Mouse (Mus musculus) neural tube, embryonic 15.5 days (tissue): ENCODE data around the gene Cplx2. TPM values are rescaled to one million over a fixed set of nuclear protein-coding genes. Genes with fewer than 3 reads are reported as not detected.

Source experiments
- ATAC-seq: fragments of 200-750 bp; cut with Nextera tagmentation; 2 replicates; pipeline ENCODE4 v1.8.0; 2017; ENCODE audit warnings: mild to moderate bottlenecking, moderate TSS enrichment, moderate library complexity; ENCODE audit not compliant: low FRiP score
- H3K27ac ChIP-seq: fragments of 300-500 bp; sonication (generic); replicated peaks from 2 replicates; pipeline ENCODE4 v1.5.1; 2015; ENCODE audit warnings: mild to moderate bottlenecking, inconsistent platforms
- H3K27me3 ChIP-seq: fragments of 300-500 bp; sonication (generic); replicated peaks from 2 replicates; pipeline ENCODE4 v1.6.1; 2015; ENCODE audit warnings: inconsistent platforms
- H3K36me3 ChIP-seq: fragments of 300-500 bp; sonication (generic); 2 replicates; pipeline ENCODE4 v1.6.1; 2015; ENCODE audit warnings: inconsistent platforms
- H3K4me1 ChIP-seq: fragments of 300-500 bp; sonication (generic); 2 replicates; pipeline ENCODE4 v1.6.1; 2015; ENCODE audit warnings: inconsistent platforms
- H3K4me2 ChIP-seq: fragments of 300-500 bp; sonication (generic); 2 replicates; pipeline ENCODE4 v1.6.1; 2015; ENCODE audit warnings: inconsistent platforms, mild to moderate bottlenecking, moderate library complexity
- H3K4me3 ChIP-seq: fragments of 300-500 bp; sonication (generic); replicated peaks from 2 replicates; pipeline ENCODE4 v1.5.1; 2015; ENCODE audit warnings: mild to moderate bottlenecking, inconsistent platforms
- H3K9ac ChIP-seq: fragments of 300-500 bp; sonication (generic); replicated peaks from 2 replicates; pipeline ENCODE4 v1.6.1; 2015; ENCODE audit warnings: mild to moderate bottlenecking, inconsistent platforms
- H3K9me3 ChIP-seq: fragments of 300-500 bp; sonication (generic); replicated peaks from 2 replicates; pipeline ENCODE4 v1.6.1; 2016; ENCODE audit warnings: inconsistent platforms
- WGBS: fragments of 180-500 bp; shearing (Covaris S2); methylation state at CpG from one replicate; pipeline ENCODE4 v1.1.7; 2015; ENCODE audit warnings: mixed read lengths; 5-methylcytosine and 5-hydroxymethylcytosine counted together
- polyA plus RNA-seq: library from polyadenylated mRNA; unstranded; fragments of >200 nt; fragmentation: Nextera tagmentation; extraction: Ambion mirVana; gene quantifications from 2 replicates; pipeline ENCODE4 v1.2.1, GENCODE M21; 2015

Gene Cplx2
- polyA plus RNA-seq, 1 experiment from 2014 or later, result 20.0 TPM

- Histone ChIP-seq H3K27ac (no peak overlapping the region), H3K9me3 (no peaks in the 10 kb centered on the region), H3K4me3 (no peak overlapping the region), H3K4me1 (peaks cover 1% of the 10 kb centered on the region), H3K27me3 (no peaks in the 10 kb centered on the region), H3K9ac (no peak overlapping the region), H3K4me2 (no peak overlapping the region), H3K36me3 (no peaks in the 10 kb centered on the region)
- WGBS, result 82% methylated on average over 6 of the region's 6 CpGs
- ATAC-seq, result no peak
These were observed 34.1 kb upstream of the Cplx2 start for GRCm38 (mm10) chr13:54337058-54337457.

- Histone ChIP-seq H3K4me2 (no peak overlapping the region), H3K9me3 (no peaks in the 10 kb centered on the region), H3K9ac (no peak overlapping the region), H3K27me3 (no peaks in the 10 kb centered on the region), H3K36me3 (no peaks in the 10 kb centered on the region), H3K27ac (no peak overlapping the region), H3K4me1 (no peaks in the 10 kb centered on the region), H3K4me3 (no peak overlapping the region)
- ATAC-seq, result no peak
- WGBS, result 90% methylated on average over 7 of the region's 7 CpGs
These were observed 33.6 kb upstream of the Cplx2 start for GRCm38 (mm10) chr13:54337541-54337940.

- Histone ChIP-seq H3K27me3 (no peaks in the 10 kb centered on the region), H3K9me3 (no peaks in the 10 kb centered on the region), H3K27ac (no peak overlapping the region), H3K4me2 (no peak overlapping the region), H3K4me1 (no peaks in the 10 kb centered on the region), H3K36me3 (no peaks in the 10 kb centered on the region), H3K4me3 (no peak overlapping the region), H3K9ac (no peak overlapping the region)
- 95% methylated on average over 5 of the region's 5 CpGs for WGBS
- no peak for ATAC-seq
These were observed 32.3 kb upstream of the Cplx2 start for GRCm38 (mm10) chr13:54338815-54339214.

GRCm38 (mm10) chr13:54345885-54346647 lies 25.1 kb upstream of the Cplx2 start:
- H3K4me1 ChIP-seq, result 0 out of 2 replicates have a peak, but pooled peaks cover 9% of the 10 kb centered on the region
- H3K4me3 ChIP-seq, result no peak overlapping the region
- H3K4me2 ChIP-seq, result no peak overlapping the region
- H3K27me3 ChIP-seq, result no peaks in the 10 kb centered on the region
- no peaks in the 10 kb centered on the region for H3K9me3 ChIP-seq
- no peaks in the 10 kb centered on the region for H3K36me3 ChIP-seq
- no peak overlapping the region for H3K27ac ChIP-seq
- H3K9ac ChIP-seq, result no peak overlapping the region
- 42% methylated on average over 15 of the region's 15 CpGs for WGBS
- peak; percentile 70 for ATAC-seq

GRCm38 (mm10) chr13:54348011-54348410 lies 23.1 kb upstream of the Cplx2 start:
- H3K36me3 ChIP-seq, result no peaks in the 10 kb centered on the region
- 82% methylated on average over 5 of the region's 5 CpGs for WGBS

GRCm38 (mm10) chr13:54349126-54349759 lies 21.9 kb upstream of the Cplx2 start:
- ATAC-seq, result no peak
- no peak overlapping the region for H3K4me3 ChIP-seq
- 0 out of 2 replicates have a peak, but pooled peaks cover 9% of the 10 kb centered on the region for H3K4me1 ChIP-seq
- H3K9me3 ChIP-seq, result no peaks in the 10 kb centered on the region
- H3K36me3 ChIP-seq, result no peaks in the 10 kb centered on the region
- 86% methylated on average over 10 of the region's 10 CpGs for WGBS
- H3K27ac ChIP-seq, result no peak overlapping the region
- H3K27me3 ChIP-seq, result no peaks in the 10 kb centered on the region
- no peak overlapping the region for H3K9ac ChIP-seq
- H3K4me2 ChIP-seq, result no peak overlapping the region

More at GRCm38 (mm10) chr13:54348011-54348410, 23.1 kb upstream of the Cplx2 start:
- Histone ChIP-seq H3K27me3 (no peaks in the 10 kb centered on the region), H3K27ac (no peak overlapping the region), H3K4me2 (no peak overlapping the region), H3K9me3 (no peaks in the 10 kb centered on the region), H3K4me3 (no peak overlapping the region), H3K9ac (no peak overlapping the region), H3K4me1 (0 out of 2 replicates have a peak, but pooled peaks cover 9% of the 10 kb centered on the region)
- no peak for ATAC-seq

- Histone ChIP-seq H3K9me3 (no peaks in the 10 kb centered on the region), H3K27ac (no peak overlapping the region), H3K36me3 (no peaks in the 10 kb centered on the region), H3K4me1 (no peaks in the 10 kb centered on the region), H3K4me3 (no peak overlapping the region), H3K9ac (no peak overlapping the region), H3K4me2 (no peak overlapping the region), H3K27me3 (no peaks in the 10 kb centered on the region)
- 83% methylated on average over 4 of the region's 4 CpGs for WGBS
- no peak for ATAC-seq
These were observed 13.7 kb upstream of the Cplx2 start for GRCm38 (mm10) chr13:54357420-54357819.

- Histone ChIP-seq H3K4me2 (no peak overlapping the region), H3K4me3 (no peak overlapping the region), H3K4me1 (no peaks in the 10 kb centered on the region), H3K36me3 (no peaks in the 10 kb centered on the region), H3K27ac (no peak overlapping the region), H3K9ac (no peak overlapping the region), H3K27me3 (no peaks in the 10 kb centered on the region), H3K9me3 (no peaks in the 10 kb centered on the region)
- WGBS, result 92% methylated on average over 6 of the region's 6 CpGs
- no peak for ATAC-seq
These were observed 12.0 kb upstream of the Cplx2 start for GRCm38 (mm10) chr13:54359181-54359580.

GRCm38 (mm10) chr13:54364686-54365085 lies 6.5 kb upstream of the Cplx2 start:
- Histone ChIP-seq H3K4me3 (no peak overlapping the region), H3K9ac (no peak overlapping the region), H3K9me3 (no peaks in the 10 kb centered on the region), H3K27ac (no peak overlapping the region), H3K4me1 (no peaks in the 10 kb centered on the region), H3K4me2 (no peak overlapping the region), H3K36me3 (no peaks in the 10 kb centered on the region), H3K27me3 (peaks cover 2% of the 10 kb centered on the region; the same call in 1 of the 2 replicates)
- 87% methylated on average over 7 of the region's 7 CpGs for WGBS
- no peak for ATAC-seq

- H3K27ac ChIP-seq, result no peak overlapping the region
- H3K4me3 ChIP-seq, result no peak overlapping the region
- WGBS, result 56% methylated on average over 6 of the region's 6 CpGs
- peaks cover 29% of the 10 kb centered on the region for H3K4me1 ChIP-seq
- no peaks in the 10 kb centered on the region for H3K36me3 ChIP-seq
- H3K27me3 ChIP-seq, result peaks cover 12% of the 10 kb centered on the region; the same call in 1 of the 2 replicates
- no peak overlapping the region for H3K9ac ChIP-seq
- H3K9me3 ChIP-seq, result no peaks in the 10 kb centered on the region
- no peak for ATAC-seq
- no peak overlapping the region for H3K4me2 ChIP-seq
These were observed 3.4 kb upstream of the Cplx2 start for GRCm38 (mm10) chr13:54367758-54368157.

- Histone ChIP-seq H3K4me3 (no peak overlapping the region), H3K27ac (no peak overlapping the region), H3K9me3 (no peaks in the 10 kb centered on the region), H3K27me3 (peaks cover 12% of the 10 kb centered on the region; the same call in 1 of the 2 replicates), H3K36me3 (no peaks in the 10 kb centered on the region), H3K4me1 (peaks cover 33% of the 10 kb centered on the region), H3K9ac (no peak overlapping the region), H3K4me2 (no peak overlapping the region)
- WGBS, result 72% methylated on average over 9 of the region's 9 CpGs
- ATAC-seq, result no peak
These were observed 3.0 kb upstream of the Cplx2 start for GRCm38 (mm10) chr13:54368181-54368580.
